Mouse (Mus musculus) stomach, postnatal 0 days (tissue): ENCODE data around the gene Ssbp2.

ENCODE experiments used
- CTCF ChIP-seq: IDR thresholded peaks from 2 replicates; pipeline ENCODE4 v1.5.1; 2016; ENCODE audit warnings: antibody characterized with exemption, low read depth, mild to moderate bottlenecking, moderate library complexity
- EP300 ChIP-seq: optimal IDR thresholded peaks from 2 replicates; pipeline ENCODE3; 2016; ENCODE audit warnings: antibody characterized with exemption

- TF ChIP-seq CTCF (no peak), EP300 (no peak)
Measured at GRCm38 (mm10) chr13:91605043-91605840, 145.2 kb downstream of the Ssbp2 start.
